Mouse (Mus musculus) CD8-positive naive resting alpha-beta T cell, adult 2 months (primary cell): ENCODE results near the gene Ddc.

Experiments
- DNase-seq, 2 experiments: peaks; one replicate each; pipeline ENCODE4 v3.0.0; 2022; ENCODE audit warnings: low read depth in 2 of 2, low spot score in 2 of 2

The Ddc gene

DNA sequence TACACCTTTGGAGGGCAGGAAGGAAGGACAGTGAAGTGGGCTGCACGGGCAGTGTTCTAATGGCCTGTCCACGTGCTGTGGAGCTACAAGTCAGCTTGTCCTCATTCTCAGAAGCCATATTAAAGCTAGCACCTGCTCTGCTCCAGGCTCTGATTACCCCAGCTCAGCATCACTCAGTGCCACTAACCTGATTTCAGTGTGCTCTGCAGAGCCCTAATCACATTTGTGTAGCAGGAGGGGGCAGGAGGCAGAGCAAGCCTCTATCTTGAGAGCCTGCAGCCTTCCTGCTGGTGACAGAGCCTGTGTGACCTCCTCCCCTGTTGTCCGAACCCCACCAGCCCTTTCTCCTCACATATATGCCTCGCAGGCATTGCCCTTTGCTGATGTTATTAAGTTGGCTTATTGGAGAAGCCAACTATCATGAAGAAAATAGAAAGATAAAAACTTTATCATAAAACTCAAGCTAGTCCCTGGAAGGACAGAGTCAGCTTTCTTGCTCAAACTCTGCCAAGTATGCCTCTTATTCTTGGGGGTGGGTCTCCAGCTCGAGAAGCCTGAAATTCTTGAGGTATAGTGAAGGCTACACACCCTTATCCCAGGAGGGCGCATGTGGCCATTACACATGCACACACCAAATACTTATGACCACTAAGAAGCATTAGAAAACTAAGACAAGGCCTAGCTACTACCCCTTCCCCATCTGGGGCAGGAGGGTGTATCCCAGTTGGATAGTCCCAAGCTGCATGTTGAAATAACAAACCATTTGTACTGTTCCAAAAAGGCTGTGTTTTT is 47.3 kb downstream of the Ddc start:
- DNase-seq, result no peak

DNA sequence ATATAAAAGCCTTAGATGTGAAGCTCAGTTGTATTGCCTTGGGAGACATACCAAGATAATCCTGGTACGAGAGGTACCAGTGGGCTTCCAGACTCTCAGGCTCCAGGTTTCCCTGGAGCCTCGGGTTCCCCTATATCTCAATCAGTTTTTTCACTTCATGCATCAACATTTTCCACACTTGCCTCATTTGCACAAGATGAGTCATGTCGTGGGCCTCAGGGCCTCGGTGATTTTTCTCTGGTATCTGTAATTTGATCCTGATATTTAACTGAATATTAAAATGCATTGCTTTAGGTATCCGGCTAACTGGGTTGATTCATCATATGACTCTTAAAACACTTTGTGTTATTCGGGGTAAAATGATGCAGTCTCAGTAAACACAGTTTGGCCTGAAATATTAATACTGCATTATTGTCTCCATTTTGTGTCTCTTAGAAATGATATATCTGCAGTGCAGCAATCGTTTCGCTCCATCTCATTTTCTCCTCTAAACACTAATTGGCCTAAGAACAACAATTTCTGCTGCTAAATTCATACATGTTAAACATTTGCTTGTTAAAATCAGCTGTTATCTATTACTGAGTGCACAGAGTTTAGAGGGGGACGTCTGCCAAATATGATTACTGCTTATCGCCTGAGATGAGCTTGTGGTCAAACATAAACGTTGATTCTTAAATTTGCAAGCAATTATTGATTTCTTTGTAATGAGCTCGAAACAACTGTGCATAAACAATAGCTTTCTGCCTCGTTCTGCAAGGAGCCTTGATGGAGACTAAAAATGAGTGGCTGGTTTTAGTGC is 48.2 kb downstream of the Ddc start:
- DNase-seq, result no peak

DNA sequence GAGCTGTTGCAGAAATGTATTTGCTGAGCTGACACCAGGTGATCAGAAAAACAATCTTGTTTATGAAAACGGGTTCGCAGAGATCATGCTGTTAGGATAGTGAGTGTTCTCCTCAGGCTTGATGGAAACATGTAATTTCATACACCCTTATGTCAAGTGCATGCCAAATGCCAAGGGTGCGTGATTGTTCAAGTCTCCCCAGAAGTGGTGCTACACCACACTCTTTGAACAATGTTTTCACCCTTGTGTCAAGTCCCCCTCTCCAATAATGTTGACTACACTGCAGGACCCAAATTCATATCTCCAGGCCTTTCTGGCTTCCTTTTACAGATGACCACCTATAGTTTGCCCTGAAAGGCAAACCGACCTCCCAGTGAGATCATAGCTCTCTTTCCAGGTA is 49.5 kb downstream of the Ddc start:
- no peak for DNase-seq

DNA sequence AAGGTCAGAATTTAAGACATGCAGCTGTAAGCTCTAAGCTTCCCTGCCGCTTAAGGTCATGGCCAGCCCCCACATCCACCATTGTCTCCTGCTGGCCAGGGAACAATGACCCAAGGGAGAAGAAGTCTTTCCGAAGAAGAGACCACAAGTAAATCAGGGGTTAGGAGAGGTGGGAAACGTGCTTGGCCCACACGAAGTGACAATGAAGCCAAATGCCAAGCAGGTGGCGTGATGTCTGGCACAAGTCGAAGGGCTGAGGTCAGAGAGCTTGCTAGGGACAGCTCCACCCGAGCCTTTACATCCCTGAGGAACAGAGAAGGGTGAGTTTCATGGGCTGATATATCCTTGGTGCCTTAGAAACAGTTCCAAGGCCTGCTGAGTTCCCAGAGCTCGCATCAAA is 52.9 kb downstream of the Ddc start:
- no peak for DNase-seq

DNA sequence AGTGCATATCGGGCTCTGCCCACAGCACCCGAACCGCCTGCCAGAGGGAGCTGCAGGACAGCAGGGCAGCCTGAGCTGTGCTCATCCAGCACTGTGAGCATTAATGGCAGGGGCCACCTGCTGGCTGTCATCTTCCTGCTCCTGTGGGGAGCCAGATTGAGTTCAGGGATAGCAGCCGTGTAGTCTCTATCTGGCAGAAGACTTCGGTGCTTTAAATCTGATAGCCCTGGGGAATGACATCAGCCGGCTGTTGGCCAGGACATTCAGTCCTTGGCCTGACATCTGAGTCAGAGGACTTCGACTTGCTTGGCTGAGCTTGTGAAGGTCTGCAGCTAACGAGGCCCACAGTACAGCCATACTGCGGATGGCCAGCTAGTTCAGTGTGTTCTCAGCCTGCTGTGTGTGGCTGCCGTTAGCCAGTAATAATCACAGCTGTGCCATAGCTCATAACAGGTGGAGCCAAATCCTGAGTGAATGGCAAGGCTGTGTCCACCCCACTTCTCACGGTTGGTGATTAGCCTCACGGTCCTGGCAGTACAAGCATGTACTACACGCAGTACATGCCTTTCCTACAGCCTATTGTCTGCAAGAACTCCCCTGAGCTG is 53.5 kb downstream of the Ddc start:
- DNase-seq, result no peak

DNA sequence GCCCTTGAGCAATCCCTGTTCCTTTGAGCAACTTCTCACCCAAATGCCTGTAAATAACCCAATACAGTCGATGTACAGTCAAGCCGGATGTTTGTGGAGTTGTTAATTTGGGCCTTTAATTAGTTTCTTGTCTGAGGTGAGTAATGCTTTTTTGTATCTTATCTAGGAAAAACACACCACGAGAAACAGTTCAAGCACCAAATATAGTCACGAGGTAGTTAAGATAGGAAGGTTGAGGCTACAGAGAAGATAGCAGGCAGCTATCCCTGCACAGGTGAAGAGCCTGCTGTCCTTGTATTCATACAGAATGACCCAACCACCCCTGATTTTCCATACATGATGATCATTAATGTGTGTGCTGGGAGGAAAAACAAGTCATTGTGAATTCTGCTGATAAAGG is 56.4 kb downstream of the Ddc start:
- no peak for DNase-seq

DNA sequence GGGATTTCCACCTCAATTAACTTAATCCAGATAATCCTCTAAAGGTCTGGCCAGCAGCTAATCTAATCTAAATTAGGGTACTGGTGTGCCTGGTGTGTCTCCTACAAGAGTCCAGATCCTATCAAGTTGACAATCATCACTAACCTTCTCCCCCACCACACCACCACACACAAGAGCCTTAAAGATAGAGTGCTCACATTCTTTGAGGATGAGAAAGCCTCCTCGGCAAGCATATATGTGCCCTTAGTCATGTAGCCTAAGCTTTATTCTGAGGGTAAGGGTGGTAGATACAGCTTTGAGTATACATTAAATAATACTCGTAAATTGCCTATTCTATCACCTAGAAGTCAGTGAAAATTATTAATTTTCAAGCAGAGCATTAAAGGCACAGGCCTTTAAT is 57.2 kb downstream of the Ddc start:
- no peak for DNase-seq

DNA sequence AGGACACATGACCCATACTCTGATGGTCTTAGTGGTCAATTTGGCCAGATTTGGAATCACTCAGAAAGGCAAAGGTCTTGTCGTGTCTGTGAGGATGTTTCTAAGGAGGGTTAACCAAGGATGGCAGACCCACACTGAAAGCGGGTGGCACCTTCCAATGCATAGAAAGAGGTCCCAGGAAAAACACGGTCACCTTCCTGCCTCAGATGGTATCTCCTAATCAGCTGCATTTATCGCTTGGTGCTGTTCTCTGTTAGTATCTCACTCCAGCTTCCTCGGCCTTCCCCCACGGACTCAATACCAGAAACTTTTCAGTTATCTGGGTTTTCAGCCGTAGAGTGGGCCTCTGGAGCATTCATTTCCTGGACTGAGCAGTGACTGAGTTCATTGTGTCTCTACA is 58.1 kb downstream of the Ddc start:
- DNase-seq, result no peak

DNA sequence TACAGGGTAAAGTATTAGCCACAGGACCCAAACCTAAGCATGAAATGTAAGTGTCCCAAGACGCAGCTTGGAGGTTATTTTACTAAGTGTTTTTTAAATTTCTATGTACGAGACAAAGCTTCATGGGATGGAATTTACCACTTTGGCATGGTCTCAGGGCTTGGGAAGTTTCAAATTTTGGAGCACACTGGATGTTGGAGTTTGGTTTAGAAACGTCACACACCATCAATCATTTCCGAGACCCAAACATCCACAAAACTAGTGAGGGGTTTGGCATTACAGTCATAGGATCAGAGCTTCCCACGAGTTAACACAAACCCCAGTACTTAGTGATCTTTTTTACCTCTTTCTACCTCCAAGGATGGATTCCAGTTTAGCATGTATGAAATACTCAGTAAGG is 60.6 kb downstream of the Ddc start:
- DNase-seq, result no peak

DNA sequence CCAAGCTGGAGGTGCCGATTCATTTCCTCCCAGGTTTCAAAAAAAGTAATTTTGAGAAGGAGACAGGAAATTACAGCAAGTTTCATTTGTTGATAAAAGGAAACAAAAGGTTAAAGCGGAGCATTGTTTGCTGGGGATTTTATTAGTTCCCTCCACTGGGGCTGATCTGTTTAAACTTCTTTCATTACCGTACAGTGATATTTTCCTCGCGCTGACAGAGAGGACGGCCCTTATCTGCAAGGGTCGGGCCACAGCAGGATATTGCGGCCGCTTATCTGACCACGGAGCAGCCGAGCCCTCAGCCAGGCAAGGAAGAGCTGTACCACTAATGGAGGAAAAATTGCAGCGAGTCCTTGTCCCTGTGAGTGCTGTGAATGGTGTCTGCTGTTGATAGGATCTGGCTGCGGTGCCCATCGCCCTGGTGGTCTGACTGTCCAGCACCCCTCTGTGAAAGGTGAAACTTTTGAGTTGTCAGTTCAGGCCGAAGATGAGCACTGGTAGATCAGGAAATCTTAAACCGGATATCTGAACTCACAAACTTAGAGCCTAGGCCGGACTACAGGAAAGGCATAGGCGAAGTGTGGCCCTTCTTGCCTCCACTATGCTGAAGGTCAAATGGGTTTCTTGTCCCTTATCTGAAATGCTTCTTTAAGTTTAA is 61.1 kb downstream of the Ddc start:
- DNase-seq, result peak in 1 of 2 experiments; percentile 3

DNA sequence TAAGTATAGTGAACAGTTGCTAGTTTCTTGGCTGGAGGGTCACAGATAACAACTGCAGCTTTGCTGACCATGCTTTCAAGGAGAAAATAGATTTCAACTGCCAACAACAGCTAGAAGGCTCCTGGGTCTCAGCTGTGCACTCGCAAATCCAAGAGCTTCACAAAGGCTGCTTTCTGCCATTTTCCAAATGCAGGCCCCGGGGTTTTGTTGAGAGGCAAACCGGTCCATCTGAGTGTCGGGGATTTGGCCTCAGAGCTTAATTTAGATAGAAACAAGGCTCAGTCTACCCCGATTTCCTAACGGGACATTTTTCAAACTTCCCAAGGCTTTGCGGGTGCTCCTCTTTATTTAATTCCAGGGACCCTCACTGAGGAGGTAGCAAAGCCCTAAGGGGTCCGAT is 61.7 kb downstream of the Ddc start:
- no peak for DNase-seq

DNA sequence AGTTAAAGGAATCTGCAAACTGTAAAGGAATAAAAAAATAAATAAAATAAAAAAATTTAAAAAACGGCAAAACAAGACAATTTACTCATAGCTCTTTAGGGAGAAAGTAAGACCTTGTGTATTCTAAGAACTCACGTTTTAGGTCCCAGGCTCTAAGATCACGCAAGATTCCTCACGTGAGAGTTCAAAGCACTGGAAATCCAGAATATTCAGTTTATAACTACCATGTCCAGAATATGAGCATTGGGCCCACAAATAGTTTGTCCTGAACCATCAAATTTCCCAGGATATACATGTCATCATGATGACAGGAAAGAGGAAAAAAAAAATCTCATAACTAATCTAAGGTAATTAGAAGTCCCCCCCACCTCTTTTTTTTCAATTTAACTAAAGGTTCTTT is 62.2 kb downstream of the Ddc start:
- no peak for DNase-seq

DNA sequence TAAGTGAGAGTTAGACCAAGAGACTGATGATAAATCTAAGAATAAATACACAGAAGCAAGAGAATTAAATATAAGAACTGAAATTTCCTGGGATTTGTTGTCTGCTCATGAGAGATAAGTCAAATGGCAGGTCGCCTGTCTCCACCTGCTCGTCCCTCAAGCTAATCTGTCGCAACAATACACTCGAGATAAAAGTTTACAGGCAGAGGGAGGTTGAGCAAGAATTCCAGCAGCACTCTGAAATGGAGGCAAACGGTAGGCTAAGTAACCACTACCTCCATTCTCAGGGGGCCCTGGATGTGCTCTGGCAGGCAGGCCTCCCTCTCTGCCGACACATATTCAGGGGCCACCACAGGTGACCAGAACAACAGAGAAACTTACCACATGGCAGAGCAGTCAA is 62.6 kb downstream of the Ddc start:
- no peak for DNase-seq

DNA sequence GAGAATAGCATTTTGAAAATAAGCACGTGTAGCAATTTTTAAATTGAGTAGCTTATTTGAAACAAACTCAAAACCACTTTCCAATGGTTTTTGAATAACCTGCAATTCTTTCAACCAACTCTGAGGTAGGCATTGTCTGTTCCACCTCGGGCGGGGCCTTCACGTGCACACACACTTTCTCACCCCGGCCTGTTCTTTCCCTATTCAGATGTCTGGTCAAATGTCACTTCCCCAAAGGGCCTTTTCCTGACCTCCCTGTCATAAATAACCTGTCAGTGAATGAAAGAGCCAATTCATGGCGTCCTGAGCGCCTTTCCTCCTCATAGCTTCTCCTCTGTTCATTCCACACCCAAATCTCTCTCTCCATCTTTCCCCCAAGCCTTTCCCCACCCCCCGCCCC is 64.8 kb downstream of the Ddc start:
- DNase-seq, result no peak

DNA sequence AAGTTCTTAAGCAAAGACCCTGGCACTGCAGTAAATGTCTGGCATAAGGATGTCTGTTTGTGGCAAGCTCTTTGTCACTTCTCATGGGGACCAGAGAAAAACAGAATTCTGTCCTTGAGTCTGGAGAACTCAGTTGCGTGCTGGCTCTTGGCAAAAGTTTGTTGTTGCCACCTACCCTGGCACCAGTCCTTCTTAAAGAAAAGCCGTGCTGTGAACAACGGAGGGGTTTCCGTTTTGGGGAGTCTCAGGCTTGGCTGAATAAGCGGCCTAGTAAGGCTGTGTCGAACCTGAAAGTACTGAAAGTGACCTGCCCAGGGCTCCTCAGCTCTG is 65.2 kb downstream of the Ddc start:
- no peak for DNase-seq

DNA sequence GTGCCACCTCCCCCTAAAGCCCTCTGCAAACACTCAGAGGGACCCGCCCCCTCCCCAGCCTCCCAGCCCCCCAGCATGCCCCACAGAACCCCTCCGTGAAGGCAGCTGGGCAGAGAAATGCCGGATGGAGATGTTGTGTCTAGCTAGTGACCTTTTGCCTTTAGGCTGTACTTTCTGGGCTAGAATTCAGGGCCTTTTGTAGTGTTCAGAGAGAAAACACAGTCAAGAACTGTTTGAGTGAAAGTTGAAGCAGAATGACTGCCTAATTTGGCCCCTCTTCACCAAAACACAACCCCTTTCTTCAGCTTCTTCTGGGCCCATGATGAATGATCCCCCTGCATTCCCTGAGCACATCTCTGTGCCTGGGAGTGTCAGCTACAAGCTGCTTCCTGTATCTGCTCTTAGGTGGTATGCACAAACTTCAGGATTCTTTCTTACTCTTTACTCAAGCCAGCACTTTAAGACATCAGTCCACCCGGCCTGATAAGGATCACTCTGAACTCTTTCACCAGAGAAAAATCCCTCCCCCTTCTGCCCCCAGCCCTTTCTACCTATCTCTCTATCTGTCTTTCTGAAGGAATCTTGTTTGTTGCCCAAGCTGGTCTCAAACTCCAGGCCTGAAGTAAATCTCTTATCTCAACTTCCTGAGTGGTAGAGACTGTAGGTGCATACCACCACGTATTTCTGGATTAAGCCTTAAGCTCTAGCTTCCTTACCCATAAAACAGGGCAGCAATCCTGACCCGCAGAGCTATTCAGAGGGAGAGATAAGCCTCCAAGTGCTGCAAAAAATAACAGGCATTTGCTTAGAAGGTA is 65.8 kb downstream of the Ddc start:
- DNase-seq, result no peak

DNA sequence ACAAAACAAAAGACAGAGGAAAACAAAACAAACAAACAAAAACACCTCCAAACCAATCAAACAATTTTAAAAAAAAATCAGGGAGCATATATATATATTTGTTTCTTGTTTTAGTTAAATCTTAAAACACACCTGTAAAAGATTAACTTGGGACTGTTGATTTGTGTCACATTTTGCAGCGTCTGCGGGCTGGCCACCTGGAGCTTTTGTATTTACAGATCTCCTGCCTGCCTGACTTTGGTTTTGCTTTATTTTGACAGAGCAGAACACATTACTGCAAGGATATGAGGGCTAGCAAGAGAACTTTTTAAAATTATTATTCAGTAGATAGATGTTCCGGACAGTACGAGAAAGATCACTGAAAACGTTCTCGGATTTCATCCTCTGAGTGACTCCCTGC is 66.4 kb downstream of the Ddc start:
- DNase-seq, result no peak

DNA sequence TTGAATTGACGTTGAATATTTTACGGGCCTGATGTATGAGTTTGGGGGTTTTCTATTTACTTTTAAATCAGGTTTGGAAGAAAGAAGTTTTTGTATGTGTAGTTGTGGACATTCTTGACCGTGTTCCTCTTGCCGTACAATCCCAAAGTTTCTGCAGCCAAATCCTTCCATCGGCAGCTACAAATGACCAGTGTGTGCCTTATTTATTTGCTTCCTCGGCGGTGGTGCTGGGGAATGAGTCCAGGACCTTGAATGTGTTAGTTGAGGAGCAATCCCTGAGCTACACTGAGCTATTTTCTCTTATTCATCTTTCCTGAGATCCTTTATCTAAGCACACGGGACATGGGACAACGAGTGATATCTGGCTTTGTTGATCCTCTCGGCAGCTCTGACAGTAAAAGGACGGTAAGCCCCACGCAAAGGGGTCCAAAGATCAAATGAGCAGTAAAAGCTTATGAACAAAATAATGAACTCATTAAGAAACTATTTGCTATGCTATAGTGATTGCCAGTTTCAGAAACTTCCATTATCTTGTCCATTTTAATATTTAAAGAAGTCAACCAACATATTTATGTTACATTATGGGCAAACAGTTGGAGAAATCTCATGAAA is 67.0 kb downstream of the Ddc start:
- no peak for DNase-seq

DNA sequence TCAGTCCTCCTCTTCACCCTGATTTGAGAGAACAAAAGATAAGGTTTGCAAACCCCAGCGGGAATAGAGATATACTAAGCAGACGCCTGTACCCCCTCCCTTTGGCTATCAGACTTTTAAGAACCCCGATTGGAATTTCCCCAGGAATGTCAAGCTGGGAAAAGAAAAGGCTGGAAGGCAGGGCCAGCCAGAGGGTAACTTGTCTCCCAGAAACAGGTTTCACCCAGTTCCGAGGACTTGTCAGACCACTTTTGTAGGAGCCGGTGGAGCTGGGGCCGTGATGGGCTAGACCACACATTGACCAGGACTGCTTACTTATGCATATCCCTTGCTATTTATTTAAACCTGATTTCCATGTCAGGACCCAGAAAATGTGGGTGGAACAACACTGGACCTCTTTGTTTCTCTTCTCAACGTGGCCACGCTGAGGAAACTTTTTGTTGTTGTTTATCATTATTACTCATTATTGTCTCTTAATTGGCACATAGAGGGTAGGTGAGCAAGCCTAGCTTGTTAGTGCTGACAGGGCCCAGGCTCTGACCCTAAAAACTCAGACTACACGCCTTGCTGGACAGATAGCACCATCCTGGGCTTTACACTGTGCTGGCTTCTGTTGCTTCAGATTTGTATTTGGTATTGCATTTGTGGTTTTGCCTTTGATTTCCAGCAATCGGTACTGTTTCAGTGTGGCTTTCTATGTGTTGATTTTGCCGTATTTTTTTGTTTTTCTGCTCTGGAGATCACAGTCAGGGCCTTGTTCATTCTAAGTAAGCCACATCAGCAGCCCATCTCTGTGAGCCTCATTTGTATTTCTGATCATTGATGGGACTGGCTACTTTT is 68.6 kb downstream of the Ddc start:
- DNase-seq, result no peak

DNA sequence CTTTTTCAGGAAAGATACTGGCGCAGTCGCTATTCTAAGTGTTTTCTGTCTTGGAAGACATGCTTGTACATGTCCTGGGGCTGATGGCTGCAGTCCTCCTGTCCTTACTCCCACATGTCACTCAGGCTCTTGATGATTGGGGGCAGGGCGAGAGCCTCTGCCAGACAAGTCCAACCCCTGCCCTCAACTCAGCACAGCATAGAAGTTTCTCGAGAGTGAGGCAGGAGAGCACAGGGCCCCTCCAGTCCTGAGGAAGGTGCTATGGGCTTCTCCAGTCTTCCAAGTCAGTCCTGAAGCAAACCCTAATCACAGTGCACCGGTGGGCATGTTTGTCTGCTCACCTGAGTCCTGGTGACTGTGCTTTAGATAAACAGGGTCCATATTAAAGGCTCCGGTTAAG is 69.2 kb downstream of the Ddc start:
- no peak for DNase-seq
